Mouse (Mus musculus): ENCODE results near the gene Noc3l. TPM values are rescaled to one million over a fixed set of nuclear protein-coding genes. Genes with fewer than 3 reads are reported as not detected.

Noc3l gene
- 7.4 and 12.3 TPM in 2 replicates for polyA plus RNA-seq (2014; fragmentation: Nextera tagmentation; extraction: Ambion mirVana)

DNA sequence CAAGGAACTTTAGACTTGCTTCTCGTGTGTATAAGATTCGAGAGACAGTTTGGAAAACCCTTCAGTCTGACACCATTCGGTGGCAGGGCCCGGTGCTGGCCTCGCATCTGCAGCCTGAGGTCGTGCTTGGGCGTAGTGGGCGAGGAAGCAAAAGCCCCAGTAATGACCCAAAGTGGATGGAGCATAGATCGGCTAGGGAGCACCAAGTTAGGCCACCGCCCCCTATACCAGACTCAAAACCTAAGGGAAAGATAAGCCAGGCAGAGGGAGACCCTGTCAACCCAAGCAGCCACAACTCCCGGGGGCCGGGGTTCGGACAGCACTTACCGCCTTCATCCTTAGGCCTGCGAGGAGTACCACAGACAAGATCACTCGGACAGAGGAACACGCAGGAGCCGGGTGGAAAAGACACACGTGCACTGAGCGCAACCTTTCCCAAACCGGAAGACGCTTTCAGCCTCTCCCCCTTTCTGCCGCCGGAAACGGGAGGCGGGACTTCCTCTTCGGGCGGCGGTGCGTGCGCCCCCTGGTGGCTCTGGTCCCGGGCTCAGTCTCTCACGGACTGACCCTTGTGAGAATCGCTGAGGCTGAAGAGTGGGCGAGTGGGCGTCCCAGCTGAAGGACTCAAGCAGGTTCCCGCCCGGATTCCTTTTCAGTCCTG is at the start of gene Noc3l:
Gene Noc3l (minus strand): TSS at position 472 of the 661 bp plus-strand sequence.
- ATAC-seq (ENCODE audit: low FRiP score, low TSS enrichment): peak; percentile 97
- under 1% methylated on average over 33 of the region's 38 CpGs for WGBS

DNA sequence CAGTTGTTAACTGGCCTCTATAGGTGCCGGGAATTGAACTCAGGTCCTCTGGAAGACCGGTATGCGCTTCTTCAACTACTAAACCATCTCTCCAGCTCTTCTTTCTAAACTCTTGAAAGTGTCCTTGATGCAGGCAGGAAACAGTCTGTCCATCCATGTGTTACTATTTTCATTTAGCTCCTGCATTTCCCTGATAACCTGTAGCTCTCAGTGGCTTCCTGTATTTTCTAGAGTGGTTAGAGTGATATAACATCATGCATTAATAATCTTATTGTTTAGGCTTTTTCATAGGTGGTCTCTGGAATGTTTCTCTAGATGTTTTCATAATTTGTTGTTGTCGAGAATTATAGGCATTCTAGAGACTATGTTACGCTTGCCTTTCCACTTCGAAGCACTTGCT is 43.5 kb upstream of the Noc3l start:
- Histone ChIP-seq H3K27ac (ENCODE audit: low read depth, low read length) (no peak overlapping the region), H3K4me3 (ENCODE audit: low read length) (no peak overlapping the region), H3K4me1 (ENCODE audit: control insufficient read depth, insufficient read depth, low read length) (no peaks in the 10 kb centered on the region), H3K27me3 (ENCODE audit: control insufficient read depth, insufficient read depth, low read length) (no peaks in the 10 kb centered on the region), H3K9me3 (ENCODE audit: control insufficient read depth, low read length) (no peaks in the 10 kb centered on the region), H3K4me2 (replicated peaks; ENCODE audit: low read depth, low read length) (no peak overlapping the region), H3K9ac (ENCODE audit: low read depth, low read length) (no peak overlapping the region), H3K36me3 (ENCODE audit: control insufficient read depth, insufficient read depth, low read length) (no peaks in the 10 kb centered on the region)
- 91% methylated on average over 6 of the region's 6 CpGs for whole genome bisulfite sequencing
- ATAC-seq (ENCODE audit: low FRiP score, low TSS enrichment): no peak

More for the DNA sequence above, at the start of gene Noc3l:
- no peaks in the 10 kb centered on the region for H3K9me3 ChIP-seq (ENCODE audit: control insufficient read depth, low read length)
- H3K4me3 ChIP-seq (ENCODE audit: low read length): peak within 1 kb of the TSS; percentile 88
- H3K9ac ChIP-seq (ENCODE audit: low read depth, low read length): peak within 1 kb of the TSS; percentile 79
- peaks cover 4% of the 10 kb centered on the region; the same call in 1 of the 2 replicates for H3K4me1 ChIP-seq (ENCODE audit: control insufficient read depth, insufficient read depth, low read length)
- peaks cover 20% of the 10 kb centered on the region; the same call in 1 of the 2 replicates for H3K36me3 ChIP-seq (ENCODE audit: control insufficient read depth, insufficient read depth, low read length)
- peak within 1 kb of the TSS; percentile 47; the same call in 1 of the 2 replicates for H3K27ac ChIP-seq (ENCODE audit: low read depth, low read length)
- no peaks in the 10 kb centered on the region for H3K27me3 ChIP-seq (ENCODE audit: control insufficient read depth, insufficient read depth, low read length)
- H3K4me2 ChIP-seq (replicated peaks; ENCODE audit: low read depth, low read length): peak within 1 kb of the TSS; percentile 82

DNA sequence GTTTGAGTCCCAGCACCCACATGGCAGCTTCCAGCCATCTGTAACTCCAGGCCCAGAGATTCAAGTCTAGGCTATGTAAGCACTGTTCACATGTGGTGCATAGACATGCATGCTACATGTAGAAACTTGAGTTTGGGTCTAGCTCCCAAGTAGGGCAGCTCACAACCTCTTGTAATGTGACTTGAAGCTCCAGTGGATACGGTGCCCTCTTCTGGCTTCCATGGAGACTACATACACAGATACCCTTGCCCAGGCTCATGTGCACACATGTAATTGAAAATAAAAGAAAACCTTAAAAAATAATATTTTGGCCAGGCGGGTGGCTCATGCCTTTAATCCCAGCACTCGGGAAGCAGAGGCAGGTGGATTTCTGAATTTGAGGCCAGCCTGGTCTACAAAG is 39.2 kb upstream of the Noc3l start:
- Histone ChIP-seq H3K4me3 (ENCODE audit: low read length) (no peak overlapping the region), H3K27ac (ENCODE audit: low read depth, low read length) (no peak overlapping the region), H3K4me1 (ENCODE audit: control insufficient read depth, insufficient read depth, low read length) (no peaks in the 10 kb centered on the region), H3K27me3 (ENCODE audit: control insufficient read depth, insufficient read depth, low read length) (no peaks in the 10 kb centered on the region), H3K36me3 (ENCODE audit: control insufficient read depth, insufficient read depth, low read length) (no peaks in the 10 kb centered on the region), H3K9ac (ENCODE audit: low read depth, low read length) (no peak overlapping the region), H3K9me3 (ENCODE audit: control insufficient read depth, low read length) (no peaks in the 10 kb centered on the region), H3K4me2 (replicated peaks; ENCODE audit: low read depth, low read length) (no peak overlapping the region)
- no peak for ATAC-seq (ENCODE audit: low FRiP score, low TSS enrichment)
- WGBS: 88% methylated on average over 3 of the region's 3 CpGs

DNA sequence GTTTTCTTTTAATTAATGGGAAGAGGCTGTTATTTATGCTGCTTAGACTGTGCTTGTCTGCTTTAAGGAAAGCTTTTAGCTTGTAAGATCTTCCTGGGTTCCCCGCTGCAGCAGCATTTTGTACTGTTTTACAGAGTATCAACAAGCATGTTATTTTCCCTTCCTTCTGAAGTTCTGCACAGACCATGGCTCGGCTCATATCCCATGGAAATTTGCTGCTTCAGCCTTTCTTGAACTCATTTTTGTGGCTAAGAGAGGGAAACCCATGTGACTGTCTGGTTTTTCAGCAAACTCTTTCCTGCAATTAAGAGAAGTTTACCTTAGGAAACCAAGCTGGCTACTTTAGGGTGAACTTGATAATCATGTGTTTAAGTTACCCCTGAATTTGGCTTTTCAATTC is 27.3 kb upstream of the Noc3l start:
- 67% methylated on average over 2 of the region's 2 CpGs for WGBS
- H3K4me3 ChIP-seq (ENCODE audit: low read length): no peak overlapping the region
- no peaks in the 10 kb centered on the region for H3K4me1 ChIP-seq (ENCODE audit: control insufficient read depth, insufficient read depth, low read length)
- no peak overlapping the region for H3K9ac ChIP-seq (ENCODE audit: low read depth, low read length)
- no peak overlapping the region for H3K27ac ChIP-seq (ENCODE audit: low read depth, low read length)
- H3K4me2 ChIP-seq (replicated peaks; ENCODE audit: low read depth, low read length): no peak overlapping the region
- no peaks in the 10 kb centered on the region for H3K27me3 ChIP-seq (ENCODE audit: control insufficient read depth, insufficient read depth, low read length)
- no peaks in the 10 kb centered on the region for H3K36me3 ChIP-seq (ENCODE audit: control insufficient read depth, insufficient read depth, low read length)
- no peaks in the 10 kb centered on the region for H3K9me3 ChIP-seq (ENCODE audit: control insufficient read depth, low read length)
- ATAC-seq (ENCODE audit: low FRiP score, low TSS enrichment): no peak

DNA sequence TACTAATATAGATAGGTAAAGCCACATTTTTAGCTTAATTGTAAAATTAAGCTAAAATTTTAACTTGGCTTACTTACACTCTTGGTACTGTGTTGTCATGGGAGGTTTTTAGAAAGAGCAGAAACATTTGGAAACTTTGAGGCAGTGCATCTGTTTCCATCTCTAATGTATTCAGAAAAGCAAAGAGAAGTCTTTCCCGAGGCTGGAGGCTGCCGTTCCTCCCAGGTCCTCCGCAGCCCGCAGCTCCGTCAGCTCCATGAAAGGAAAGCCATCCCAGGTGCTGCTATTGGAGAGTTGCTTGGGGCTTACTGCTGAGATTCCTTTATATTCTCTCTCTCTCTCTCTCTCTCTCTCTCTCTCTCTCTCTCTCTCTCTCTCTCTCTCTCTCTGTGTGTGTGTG is 25.8 kb upstream of the Noc3l start:
- ATAC-seq (ENCODE audit: low FRiP score, low TSS enrichment): no peak
- H3K27me3 ChIP-seq (ENCODE audit: control insufficient read depth, insufficient read depth, low read length): no peaks in the 10 kb centered on the region
- H3K9me3 ChIP-seq (ENCODE audit: control insufficient read depth, low read length): no peaks in the 10 kb centered on the region
- H3K9ac ChIP-seq (ENCODE audit: low read depth, low read length): no peak overlapping the region
- H3K36me3 ChIP-seq (ENCODE audit: control insufficient read depth, insufficient read depth, low read length): no peaks in the 10 kb centered on the region
- WGBS: 82% methylated on average over 5 of the region's 5 CpGs
- H3K4me2 ChIP-seq (replicated peaks; ENCODE audit: low read depth, low read length): no peak overlapping the region
- H3K4me1 ChIP-seq (ENCODE audit: control insufficient read depth, insufficient read depth, low read length): no peaks in the 10 kb centered on the region
- no peak overlapping the region for H3K4me3 ChIP-seq (ENCODE audit: low read length)
- H3K27ac ChIP-seq (ENCODE audit: low read depth, low read length): no peak overlapping the region

DNA sequence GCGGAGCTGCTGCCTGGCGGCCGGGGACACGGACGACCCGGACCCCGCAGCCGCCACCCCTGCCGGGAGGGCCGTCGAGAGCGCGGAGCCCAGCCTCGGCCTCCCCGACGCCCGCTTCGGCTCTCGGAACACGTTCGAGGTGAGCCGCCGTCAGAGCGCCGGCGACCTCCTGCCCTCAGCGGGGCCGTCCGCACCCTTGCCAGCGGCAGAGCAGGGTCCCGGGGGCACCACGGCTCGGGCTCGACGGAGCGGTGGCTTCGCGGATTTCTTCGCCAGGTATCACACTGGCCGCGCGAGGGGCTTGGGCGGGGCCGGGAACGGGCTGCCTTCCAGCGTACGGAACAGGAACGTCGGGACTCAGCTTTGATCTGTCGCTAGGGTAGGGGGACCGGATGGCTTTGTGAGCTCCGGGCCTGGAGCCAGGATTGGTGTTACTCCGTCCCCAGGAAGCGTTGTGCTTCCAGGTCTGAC is 18.2 kb upstream of the Noc3l start:
- H3K27me3 ChIP-seq (ENCODE audit: control insufficient read depth, insufficient read depth, low read length): no peaks in the 10 kb centered on the region
- no peaks in the 10 kb centered on the region for H3K36me3 ChIP-seq (ENCODE audit: control insufficient read depth, insufficient read depth, low read length)
- no peaks in the 10 kb centered on the region for H3K9me3 ChIP-seq (ENCODE audit: control insufficient read depth, low read length)
- H3K4me3 ChIP-seq (ENCODE audit: low read length): peak overlapping the region; percentile 87
- H3K27ac ChIP-seq (ENCODE audit: low read depth, low read length): peak overlapping the region; percentile 86
- under 1% methylated on average over 51 of the region's 54 CpGs for WGBS
- peak overlapping the region; percentile 57 for H3K4me2 ChIP-seq (replicated peaks; ENCODE audit: low read depth, low read length)
- H3K9ac ChIP-seq (ENCODE audit: low read depth, low read length): peak overlapping the region; percentile 85
- peak; percentile 53 for ATAC-seq (ENCODE audit: low FRiP score, low TSS enrichment)
- H3K4me1 ChIP-seq (ENCODE audit: control insufficient read depth, insufficient read depth, low read length): no peaks in the 10 kb centered on the region

DNA sequence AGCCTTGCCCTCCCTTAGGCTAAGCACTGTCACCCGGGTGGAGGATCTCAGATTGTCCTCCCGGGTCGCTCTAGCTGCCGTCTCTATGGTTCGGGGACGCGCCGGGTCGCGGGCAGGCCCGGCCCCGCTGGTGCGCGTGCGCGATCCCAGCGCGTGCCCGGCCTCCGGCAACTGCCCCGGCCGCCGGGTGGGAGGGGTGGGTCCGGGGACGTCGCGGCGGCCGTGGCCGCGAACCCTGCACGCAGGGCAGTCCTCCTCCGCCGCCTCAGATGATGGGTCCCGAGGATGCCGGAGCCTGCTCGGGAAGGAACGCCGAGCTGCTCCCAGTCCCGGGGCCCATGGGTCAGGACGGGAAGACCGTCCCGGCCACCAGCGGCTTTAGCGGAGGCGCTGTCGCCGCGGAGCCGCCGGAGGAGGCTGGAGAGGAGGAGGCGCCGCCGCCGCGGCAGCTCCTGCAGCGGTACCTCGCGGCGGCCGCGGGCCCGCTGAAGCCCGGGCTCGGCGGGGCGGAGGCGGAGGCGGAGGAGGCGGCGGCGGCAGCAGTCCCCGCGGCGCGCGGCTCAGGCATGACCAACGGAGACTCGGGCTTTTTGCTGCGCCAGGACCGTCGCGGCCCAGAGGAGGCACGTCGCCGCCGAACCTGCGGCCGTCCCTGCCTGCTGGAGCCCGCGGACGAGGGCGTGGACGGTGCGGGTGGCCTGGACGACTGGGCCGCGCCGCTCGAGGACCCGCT is 17.6 kb upstream of the Noc3l start, which contains the start of gene Tbc1d12:
Gene Tbc1d12 (plus strand): TSS at position 142 of the 733 bp plus-strand sequence.
- Histone ChIP-seq H3K4me3 (ENCODE audit: low read length) (peak within 1 kb of the TSS; percentile 87), H3K4me1 (ENCODE audit: control insufficient read depth, insufficient read depth, low read length) (no peaks in the 10 kb centered on the region), H3K27me3 (ENCODE audit: control insufficient read depth, insufficient read depth, low read length) (no peaks in the 10 kb centered on the region), H3K9ac (ENCODE audit: low read depth, low read length) (peak within 1 kb of the TSS; percentile 85), H3K9me3 (ENCODE audit: control insufficient read depth, low read length) (no peaks in the 10 kb centered on the region), H3K4me2 (replicated peaks; ENCODE audit: low read depth, low read length) (peak within 1 kb of the TSS; percentile 57), H3K36me3 (ENCODE audit: control insufficient read depth, insufficient read depth, low read length) (no peaks in the 10 kb centered on the region), H3K27ac (ENCODE audit: low read depth, low read length) (peak within 1 kb of the TSS; percentile 86)
- under 1% methylated on average over 73 of the region's 101 CpGs for WGBS
- peak; percentile 92 for ATAC-seq (ENCODE audit: low FRiP score, low TSS enrichment)

DNA sequence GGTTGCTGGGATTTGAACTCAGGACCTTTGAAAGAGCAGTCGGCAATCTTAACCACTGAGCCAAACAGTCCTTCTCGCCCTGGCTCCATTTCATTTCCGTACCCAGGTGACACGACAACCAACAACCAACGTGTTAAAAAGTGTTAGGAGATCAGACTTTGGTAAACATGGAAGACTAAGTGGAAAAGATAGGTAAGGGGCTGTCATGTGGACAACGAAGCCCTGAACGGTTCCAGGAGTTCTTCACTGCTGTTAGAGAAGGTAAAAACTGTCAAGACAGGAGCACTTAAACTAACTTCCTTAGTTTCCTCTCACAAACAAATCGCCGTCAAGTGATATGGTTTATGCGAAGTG is 17.0 kb upstream of the Noc3l start:
- Histone ChIP-seq H3K36me3 (ENCODE audit: control insufficient read depth, insufficient read depth, low read length) (no peaks in the 10 kb centered on the region), H3K27ac (ENCODE audit: low read depth, low read length) (no peak overlapping the region), H3K4me1 (ENCODE audit: control insufficient read depth, insufficient read depth, low read length) (no peaks in the 10 kb centered on the region), H3K4me2 (replicated peaks; ENCODE audit: low read depth, low read length) (peak overlapping the region; percentile 57), H3K4me3 (ENCODE audit: low read length) (peak overlapping the region; percentile 87), H3K27me3 (ENCODE audit: control insufficient read depth, insufficient read depth, low read length) (no peaks in the 10 kb centered on the region), H3K9me3 (ENCODE audit: control insufficient read depth, low read length) (no peaks in the 10 kb centered on the region), H3K9ac (ENCODE audit: low read depth, low read length) (peak overlapping the region; percentile 85)
- 28% methylated on average over 10 of the region's 10 CpGs for WGBS
- ATAC-seq (ENCODE audit: low FRiP score, low TSS enrichment): no peak; the same call in 1 of the 2 replicates

DNA sequence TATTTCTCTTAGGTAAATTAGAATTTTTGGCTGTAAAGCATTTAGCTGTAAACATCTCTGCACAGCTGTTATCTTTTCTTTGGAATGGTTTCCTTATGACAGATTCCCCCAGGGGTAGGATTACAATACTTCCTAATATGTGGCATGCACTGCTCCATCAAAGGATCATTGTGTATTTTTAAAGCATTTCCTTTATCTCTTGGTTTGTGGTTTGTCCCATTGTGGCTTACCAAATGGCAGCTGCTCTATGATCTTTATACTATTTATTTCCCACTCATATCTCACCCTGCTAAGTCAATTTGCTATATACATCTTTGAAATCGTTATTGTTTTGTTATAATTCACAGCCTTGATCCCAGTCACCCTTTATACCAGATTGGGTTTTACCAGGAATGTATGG is 14.2 kb upstream of the Noc3l start:
- 74% methylated on average over 1 of the region's 1 CpGs for WGBS
- Histone ChIP-seq H3K36me3 (ENCODE audit: control insufficient read depth, insufficient read depth, low read length) (no peaks in the 10 kb centered on the region), H3K4me1 (ENCODE audit: control insufficient read depth, insufficient read depth, low read length) (no peaks in the 10 kb centered on the region), H3K9me3 (ENCODE audit: control insufficient read depth, low read length) (no peaks in the 10 kb centered on the region), H3K4me2 (replicated peaks; ENCODE audit: low read depth, low read length) (no peak overlapping the region), H3K4me3 (ENCODE audit: low read length) (no peak overlapping the region), H3K27ac (ENCODE audit: low read depth, low read length) (no peak overlapping the region), H3K27me3 (ENCODE audit: control insufficient read depth, insufficient read depth, low read length) (no peaks in the 10 kb centered on the region), H3K9ac (ENCODE audit: low read depth, low read length) (no peak overlapping the region)
- ATAC-seq (ENCODE audit: low FRiP score, low TSS enrichment): no peak
